Mouse (Mus musculus) kidney, adult 2 months (tissue): ENCODE data around the gene Fastkd1. TPM values are rescaled to one million over a fixed set of nuclear protein-coding genes. Genes with fewer than 3 reads are reported as not detected.
A peak's percentile ranks its signal among the peaks of the same experiment; 100 is the strongest.
"Not testable (repeated sequence)": the region's sequence is repeated elsewhere in the genome, so short reads cannot be mapped to it uniquely, and the experiment has no call there.

ENCODE experiments used
- DNase-seq: peaks from one replicate; pipeline ENCODE4 v3.0.0; 2021
- H3K27ac ChIP-seq: fragments of 200-500 bp; 2 replicates; pipeline ENCODE4 v1.5.1; 2012; ENCODE audit warnings: low read depth, low read length, control low read depth, inconsistent platforms; ENCODE audit not compliant: insufficient read depth
- H3K27me3 ChIP-seq: fragments of 200-500 bp; replicated peaks from 2 replicates; pipeline ENCODE4 v1.6.1; 2012; ENCODE audit warnings: mild to moderate bottlenecking, moderate library complexity, low read length, inconsistent platforms; ENCODE audit not compliant: control insufficient read depth, insufficient read depth
- H3K36me3 ChIP-seq: fragments of 200-500 bp; 2 replicates; pipeline ENCODE4 v1.6.1; 2012; ENCODE audit warnings: mild to moderate bottlenecking, moderate library complexity, low read length, inconsistent platforms; ENCODE audit not compliant: control insufficient read depth, insufficient read depth
- H3K4me1 ChIP-seq: fragments of 200-500 bp; 2 replicates; pipeline ENCODE4 v1.6.1; 2011; ENCODE audit warnings: low read length; ENCODE audit not compliant: control insufficient read depth, insufficient read depth
- H3K4me3 ChIP-seq: fragments of 200-500 bp; 2 replicates; pipeline ENCODE4 v1.5.1; 2011; ENCODE audit warnings: mild to moderate bottlenecking, low read depth, low read length, control low read depth; ENCODE audit not compliant: insufficient read depth
- CTCF ChIP-seq: fragments of 200-500 bp; conservative IDR thresholded peaks from 2 replicates; pipeline ENCODE4 v1.5.1; 2011; ENCODE audit warnings: low read depth, mild to moderate bottlenecking, control low read depth, low read length, moderate library complexity, mixed read lengths; ENCODE audit not compliant: insufficient read depth, insufficient read length
- POLR2A ChIP-seq: fragments of 200-500 bp; IDR thresholded peaks from one replicate; pipeline ENCODE4 v1.6.1; 2011; ENCODE audit warnings: low read depth, low read length, control low read depth
- WGBS: fragments of 180-500 bp; shearing (Covaris S2); methylation state at CpG from one replicate; pipeline ENCODE4 v1.1.7; 2018; 5-methylcytosine and 5-hydroxymethylcytosine counted together
- polyA plus RNA-seq: library from polyadenylated mRNA; depleted of rRNA; stranded (reverse); fragments of >200 nt; gene quantifications from 2 replicates; pipeline ENCODE4 v1.2.3, GENCODE M21; 2012; rRNA removed

Gene Fastkd1
- polyA plus RNA-seq, 1 experiment: 11.2 TPM

- peak; percentile 96 for DNase-seq
- H3K4me3 ChIP-seq: peak within 1 kb of the TSS; percentile 80
- no peaks in the 10 kb centered on the region; the same call in 1 of the 2 replicates for H3K4me1 ChIP-seq
- no peak for TF ChIP-seq POLR2A
- TF ChIP-seq CTCF: no peak
- no peaks in the 10 kb centered on the region for H3K27me3 ChIP-seq
- no peak within 1 kb of the TSS for H3K27ac ChIP-seq
- WGBS: 3% methylated on average over 43 of the region's 43 CpGs
- H3K36me3 ChIP-seq: no peaks in the 10 kb centered on the region
These were observed 66.4 kb downstream of the Fastkd1 start, which contains the start of gene Bbs5 for GRCm38 (mm10) chr2:69646726-69647490. Gene Bbs5, plus strand, starts transcription at chr2:69647171.

- WGBS: 94% methylated on average over 11 of the region's 11 CpGs
- TF ChIP-seq POLR2A (no peak), CTCF (no peak)
- Histone ChIP-seq H3K4me1 (no peaks in the 10 kb centered on the region; the same call in 1 of the 2 replicates), H3K27me3 (no peaks in the 10 kb centered on the region), H3K27ac (no peak overlapping the region), H3K36me3 (no peaks in the 10 kb centered on the region), H3K4me3 (no peak overlapping the region)
- no peak for DNase-seq
These were observed 68.2 kb downstream of the Fastkd1 start for GRCm38 (mm10) chr2:69644968-69645617.

GRCm38 (mm10) chr2:69640100-69640499 is 73.2 kb downstream of the Fastkd1 start:
- no peak for TF ChIP-seq POLR2A
- no peak for TF ChIP-seq CTCF
- Histone ChIP-seq H3K4me3 (no peak overlapping the region; the same call in 1 of the 2 replicates), H3K4me1 (no peaks in the 10 kb centered on the region; the same call in 1 of the 2 replicates), H3K27me3 (no peaks in the 10 kb centered on the region), H3K36me3 (no peaks in the 10 kb centered on the region), H3K27ac (no peak overlapping the region)
- DNase-seq: peak; percentile 78
- WGBS: 39% methylated on average over 10 of the region's 10 CpGs

- H3K27ac ChIP-seq, H3K4me1 ChIP-seq, H3K27me3 ChIP-seq, H3K36me3 ChIP-seq, DNase-seq, H3K4me3 ChIP-seq: not testable (repeated sequence)
- 82% methylated on average over 7 of the region's 7 CpGs for WGBS
These were observed 75.3 kb downstream of the Fastkd1 start for GRCm38 (mm10) chr2:69637989-69638388.

Other genes with a start within 250 kb of the Fastkd1 start
- gene Lrp2, start 127.5 kb downstream of the Fastkd1 start, polyA plus RNA-seq: 283 and 389 TPM in 2 replicates
- 1.3 and 1.7 TPM in 2 replicates for gene Bbs5, start 66.3 kb downstream of the Fastkd1 start, polyA plus RNA-seq
- 0.08 and 1.8 TPM in 2 replicates for gene Klhl41, start 43.4 kb downstream of the Fastkd1 start, polyA plus RNA-seq
- 2.9 and 3.6 TPM in 2 replicates for gene Ppig, start 9.0 kb upstream of the Fastkd1 start, polyA plus RNA-seq
- gene Ccdc173, start 76.1 kb upstream of the Fastkd1 start, polyA plus RNA-seq: 0.20 and 0.37 TPM in 2 replicates
- gene Phospho2, start 76.1 kb upstream of the Fastkd1 start, polyA plus RNA-seq: 24.3 and 50.8 TPM in 2 replicates
- 0.57 and 1.1 TPM in 2 replicates for gene Klhl23, start 108.4 kb upstream of the Fastkd1 start, polyA plus RNA-seq
- gene Ssb, start 148.0 kb upstream of the Fastkd1 start, polyA plus RNA-seq: 2.7 and 5.9 TPM in 2 replicates
- 7.0 and 8.8 TPM in 2 replicates for gene Mettl5, start 172.1 kb upstream of the Fastkd1 start, polyA plus RNA-seq
- 17.8 and 18.4 TPM in 2 replicates for gene Ubr3, start 183.7 kb upstream of the Fastkd1 start, polyA plus RNA-seq